Mouse (Mus musculus) embryo, embryonic 9.5 days (tissue): ENCODE results near the gene Sun1.

Experiments used
- DNase-seq: peaks from one replicate; pipeline ENCODE4 v3.0.0-alpha.2; 2017; ENCODE audit errors: extremely low spot score

Sun1 gene

DNA sequence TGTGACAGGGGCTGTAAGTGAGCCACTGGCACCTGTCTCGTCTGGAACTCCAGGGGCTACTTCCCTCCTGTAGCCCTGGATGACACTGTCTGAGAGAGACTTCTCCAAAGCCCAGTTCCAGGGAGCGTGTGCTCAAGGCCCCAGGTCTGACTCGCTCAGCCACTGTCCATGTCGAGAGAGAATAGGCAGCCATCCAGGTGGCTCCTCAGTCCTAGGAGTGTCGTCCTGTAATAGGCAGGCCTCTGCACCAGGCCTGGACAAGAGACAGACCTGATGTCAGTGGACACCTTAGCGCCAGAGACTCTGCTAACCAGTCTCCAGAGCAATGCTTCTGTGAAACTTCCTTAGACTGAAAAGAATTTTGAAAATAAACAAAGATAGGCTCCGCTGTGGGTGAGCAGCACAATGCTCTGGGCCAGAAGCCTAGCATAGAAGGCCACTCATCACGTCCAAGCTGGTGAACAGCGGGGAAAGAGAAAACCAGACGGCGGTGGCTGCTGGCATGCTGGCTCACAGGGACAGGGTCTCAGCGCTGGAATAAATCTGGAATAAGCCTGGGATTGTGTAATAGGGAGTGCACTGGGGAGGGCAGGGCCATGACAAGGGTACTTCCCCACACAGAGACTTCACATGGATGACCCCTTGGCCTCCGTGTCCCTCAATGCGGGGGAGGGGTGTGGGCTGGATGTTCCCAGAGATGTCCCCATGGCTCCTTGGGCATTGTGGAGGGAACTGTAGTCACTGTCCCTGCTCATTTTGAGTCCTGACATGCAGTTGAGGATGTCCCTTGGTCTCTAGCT is 85.9 kb downstream of the Sun1 start:
- no peak for DNase-seq

GRCm38 (mm10) chr5:139287099-139287498 is 86.7 kb downstream of the Sun1 start:
- DNase-seq = no peak

DNA sequence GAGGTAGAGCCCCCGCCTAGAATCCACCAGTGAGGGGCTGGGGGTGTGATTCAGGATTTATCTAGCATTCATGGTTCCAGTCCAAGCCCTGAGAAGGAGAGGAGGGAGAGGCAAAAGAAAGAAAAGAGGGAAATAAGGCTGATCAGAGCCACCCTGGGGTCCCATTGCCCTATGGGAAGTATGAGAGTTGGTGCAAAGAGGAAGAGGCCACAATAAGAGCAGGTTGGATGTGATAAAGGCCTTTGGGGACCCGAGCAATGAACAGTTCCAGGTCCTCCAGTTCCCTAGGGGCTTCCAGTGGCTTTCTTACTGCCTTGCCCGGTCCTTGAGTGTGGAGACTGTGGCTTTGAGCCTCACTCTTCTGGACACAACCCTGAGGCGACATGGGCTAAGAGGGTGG is 87.3 kb downstream of the Sun1 start:
- no peak for DNase-seq

DNA sequence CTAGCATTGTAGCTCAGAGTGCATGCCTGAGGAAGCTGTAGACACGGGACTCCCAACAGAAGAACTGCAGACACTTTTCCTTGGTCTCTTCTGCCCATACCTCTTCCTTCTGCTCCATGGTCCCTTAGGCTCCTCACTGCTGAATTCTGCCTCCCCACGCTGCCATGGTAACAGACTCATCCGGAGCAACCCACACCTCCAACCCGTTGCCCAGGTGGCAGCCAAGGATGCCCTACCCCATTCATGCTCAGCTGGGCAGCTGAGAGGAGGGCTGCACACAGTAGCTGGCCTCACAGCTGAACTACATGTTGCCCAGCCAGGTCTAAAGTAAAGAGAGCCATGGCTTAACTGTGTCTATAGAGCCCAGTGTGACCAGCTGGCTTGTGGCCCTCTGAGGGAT is 88.2 kb downstream of the Sun1 start:
- no peak for DNase-seq

DNA sequence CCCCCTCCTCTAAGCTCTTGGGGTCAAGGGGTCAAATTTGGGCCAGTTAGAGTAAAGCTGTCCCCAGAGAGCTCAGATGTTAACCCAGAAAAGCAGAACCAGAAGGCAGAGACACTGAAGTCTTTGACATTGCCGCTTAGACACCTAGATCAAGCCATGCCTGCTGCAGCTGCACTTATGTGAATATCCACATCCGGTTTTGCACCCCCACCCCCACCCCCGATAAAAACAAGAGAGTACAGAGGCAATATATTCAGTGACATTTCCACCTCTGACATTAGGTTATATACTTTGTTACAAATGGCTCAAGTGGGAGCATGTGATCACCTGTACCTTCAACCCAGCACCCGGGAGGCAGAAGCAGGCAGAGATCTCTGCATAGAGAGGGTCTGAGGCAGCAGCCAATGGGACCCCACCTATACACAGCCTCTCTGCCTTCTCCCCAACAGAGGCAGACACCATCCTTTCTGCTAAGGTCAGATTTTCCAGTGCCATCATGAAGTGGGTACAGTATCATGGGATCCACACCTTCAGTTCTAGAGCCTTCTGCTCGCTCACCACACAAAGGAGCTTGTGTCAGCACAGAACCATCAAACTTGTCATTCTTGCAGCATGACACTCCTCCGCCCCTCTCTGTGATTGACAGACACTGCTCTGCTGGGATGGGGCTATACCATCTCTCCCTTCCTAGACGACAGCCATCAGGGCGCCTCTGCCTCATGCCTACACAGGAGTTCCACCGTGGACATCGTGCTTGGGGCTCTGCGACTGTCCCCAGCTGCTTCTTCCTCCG is 90.2 kb downstream of the Sun1 start:
- no peak for DNase-seq

DNA sequence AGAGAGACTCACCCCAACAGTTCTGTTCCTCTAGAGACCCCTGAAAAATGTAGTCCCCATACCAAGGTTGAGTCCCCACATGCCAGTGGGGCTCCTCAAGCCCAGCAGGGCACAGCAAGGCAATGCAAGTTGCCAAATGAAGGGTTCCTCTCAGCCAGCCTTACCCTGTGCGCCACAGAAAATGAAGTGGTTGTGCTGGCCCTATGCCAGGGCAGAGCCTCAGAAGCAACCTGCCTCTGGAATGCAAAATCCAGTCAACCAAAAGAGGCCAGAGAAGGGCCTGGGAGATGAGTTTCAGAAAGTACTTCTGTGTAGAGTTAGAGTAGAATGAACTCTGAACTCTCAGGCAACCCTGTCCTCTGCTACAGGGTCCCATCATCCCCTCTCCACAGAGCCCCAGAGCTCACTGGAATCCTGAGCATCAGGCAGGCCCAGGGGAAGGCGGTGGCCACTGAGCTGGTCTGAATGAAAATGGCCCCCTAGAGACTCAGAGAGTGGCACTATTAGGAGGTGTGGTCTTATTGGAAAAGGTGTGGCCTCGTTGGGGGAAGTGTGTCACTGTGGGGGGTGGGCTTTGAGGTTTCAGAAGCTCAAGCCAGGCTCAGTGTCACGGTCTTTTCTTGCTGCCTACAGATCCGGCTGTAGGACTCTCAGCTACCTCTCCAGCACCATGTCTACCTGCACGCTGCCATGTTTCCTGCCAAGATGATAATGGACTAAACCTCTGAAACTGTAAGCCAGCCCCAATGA is 91.5 kb downstream of the Sun1 start:
- no peak for DNase-seq

DNA sequence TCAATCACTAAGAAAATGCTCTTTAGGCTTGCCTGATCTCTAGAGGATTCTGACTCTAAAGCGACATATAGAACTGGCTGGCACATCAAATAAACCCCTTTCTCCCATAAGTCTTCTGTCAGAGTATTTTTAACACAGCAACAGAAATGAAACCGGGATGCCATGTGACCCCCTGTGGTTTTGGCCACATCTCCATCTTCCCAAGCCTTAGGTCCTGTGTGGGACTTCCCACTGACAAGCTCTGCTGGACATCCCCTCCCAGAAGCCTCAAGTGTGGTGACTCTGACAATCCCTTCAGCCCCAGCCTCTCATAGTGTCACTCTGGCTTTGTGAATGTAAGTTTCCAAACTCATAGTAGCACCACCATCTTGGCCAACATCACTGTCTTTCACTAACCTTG is 93.7 kb downstream of the Sun1 start:
- DNase-seq = no peak

GRCm38 (mm10) chr5:139297092-139297491 is 96.7 kb downstream of the Sun1 start:
- DNase-seq = no peak

- no peak for DNase-seq
Measured at GRCm38 (mm10) chr5:139297745-139298144, 97.3 kb downstream of the Sun1 start.
